Mouse (Mus musculus) E14TG2a.4 (cell line): ENCODE measurements at regions not wholly inside any gene's neighbourhood (a gene's known extent, or its start where the extent isn't known, plus 50 kb on each side); places are given as distances from the start of the nearest gene placed in this dataset.

Experiments
- CTCF ChIP-seq: conservative IDR thresholded peaks from 2 replicates; pipeline ENCODE4 v1.5.1; 2014; ENCODE audit warnings: low read length
- NANOG ChIP-seq: IDR thresholded peaks from 2 replicates; pipeline ENCODE4 v1.6.1; 2014; ENCODE audit warnings: borderline replicate concordance, low read length, mixed read lengths
- POU5F1 ChIP-seq: IDR thresholded peaks from 2 replicates; pipeline ENCODE4 v1.6.1; 2014; ENCODE audit warnings: low read length, borderline replicate concordance

GRCm38 (mm10) chr16:51719637-51720036 is 311.4 kb upstream of the Cblb start:
- TF ChIP-seq CTCF (no peak), NANOG (no peak), POU5F1 (no peak)
